Mouse (Mus musculus) G1E (cell line): ENCODE results near the gene Cd8a.

ENCODE experiments used
- CTCF ChIP-seq: IDR thresholded peaks from 2 replicates; pipeline ENCODE4 v1.5.1; 2012; ENCODE audit warnings: low read depth, low read length, inconsistent platforms, mixed read lengths
- GATA1 ChIP-seq: IDR thresholded peaks from 2 replicates; pipeline ENCODE4 v1.6.1; 2012; ENCODE audit warnings: borderline replicate concordance, low read length, inconsistent platforms, mixed read lengths
- GATA2 ChIP-seq: IDR thresholded peaks from 2 replicates; pipeline ENCODE4 v1.6.1; 2012; ENCODE audit warnings: low read depth, low read length, inconsistent platforms, borderline replicate concordance
- POLR2AphosphoS5 ChIP-seq: IDR thresholded peaks from 2 replicates; pipeline ENCODE4 v1.6.1; 2012; ENCODE audit warnings: low read depth, low read length, inconsistent platforms; ENCODE audit not compliant: insufficient replicate concordance
- TAL1 ChIP-seq: conservative IDR thresholded peaks from 2 replicates; pipeline ENCODE4 v1.6.1; 2012; ENCODE audit warnings: low read depth, low read length, inconsistent platforms, mixed read lengths

DNA sequence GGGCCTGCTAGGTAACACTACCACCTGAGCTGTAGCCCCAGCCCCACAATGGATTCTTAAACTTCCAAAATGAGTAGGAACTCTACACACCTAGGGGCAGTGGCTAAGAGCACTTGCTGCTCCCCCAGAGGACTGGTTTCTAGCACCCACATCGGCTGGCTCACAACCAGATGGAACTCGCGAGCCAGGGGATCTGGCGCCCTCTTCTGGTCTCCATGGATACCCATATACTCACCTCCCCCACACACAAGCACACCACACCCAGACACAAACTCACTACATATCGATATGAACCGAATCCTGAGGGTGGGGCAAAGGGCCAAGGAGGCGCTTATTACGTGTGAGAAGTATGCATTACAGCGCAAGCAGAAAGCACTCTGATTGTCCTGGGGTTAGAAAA lies 25.2 kb upstream of the Cd8a start:
- no peak for TF ChIP-seq CTCF
- TF ChIP-seq TAL1: no peak
- TF ChIP-seq GATA1: no peak
- TF ChIP-seq POLR2AphosphoS5: no peak
- no peak for TF ChIP-seq GATA2
